Mouse (Mus musculus): ENCODE data around the gene Isg20. TPM values are rescaled to one million over a fixed set of nuclear protein-coding genes. Genes with fewer than 3 reads are reported as not detected.

The Isg20 gene
- total RNA-seq, 1 experiment from 2014 or later = 79.6 TPM

DNA sequence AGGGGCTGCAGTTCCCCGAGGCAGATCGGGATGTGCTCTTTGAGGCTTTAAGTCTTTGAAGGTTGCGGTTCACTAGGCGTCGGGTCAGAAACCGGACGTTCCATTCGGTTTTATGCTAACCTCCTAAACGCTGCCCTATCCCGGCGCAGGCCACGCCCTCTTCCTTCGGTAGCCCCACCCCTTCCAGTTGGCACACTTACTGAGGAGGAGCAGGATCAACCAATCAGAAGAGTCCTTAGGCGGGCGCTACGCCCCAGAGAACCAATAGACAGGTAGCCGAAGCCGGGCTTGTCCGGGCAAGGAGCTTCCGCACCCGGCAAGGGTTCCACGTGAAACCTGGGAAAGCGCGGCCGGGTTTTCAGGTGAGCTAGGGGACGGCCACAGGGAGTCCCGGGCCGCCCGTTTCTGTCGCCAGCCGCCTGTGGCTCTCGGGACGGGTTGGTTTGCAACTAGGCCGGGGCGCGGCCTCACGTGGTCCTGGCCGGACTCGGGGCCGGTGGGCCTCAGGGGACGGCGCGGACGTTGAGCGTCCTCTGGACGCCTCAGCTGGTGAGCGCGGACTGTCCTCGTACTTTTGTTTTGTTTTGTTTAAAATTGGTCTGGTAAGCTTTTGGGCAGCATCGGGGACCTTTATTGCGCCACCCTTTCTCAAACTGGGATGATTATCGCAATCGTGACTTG is 17.4 kb upstream of the Isg20 start, which contains the start of gene Aen:
Gene Aen, plus strand, starts transcription at position 202 of the 681 bp plus-strand sequence.
- peak; percentile 99 for ATAC-seq (ENCODE audit: extremely low read depth, insufficient number of reproducible peaks, low FRiP score, poor library complexity, severe bottlenecking)

DNA sequence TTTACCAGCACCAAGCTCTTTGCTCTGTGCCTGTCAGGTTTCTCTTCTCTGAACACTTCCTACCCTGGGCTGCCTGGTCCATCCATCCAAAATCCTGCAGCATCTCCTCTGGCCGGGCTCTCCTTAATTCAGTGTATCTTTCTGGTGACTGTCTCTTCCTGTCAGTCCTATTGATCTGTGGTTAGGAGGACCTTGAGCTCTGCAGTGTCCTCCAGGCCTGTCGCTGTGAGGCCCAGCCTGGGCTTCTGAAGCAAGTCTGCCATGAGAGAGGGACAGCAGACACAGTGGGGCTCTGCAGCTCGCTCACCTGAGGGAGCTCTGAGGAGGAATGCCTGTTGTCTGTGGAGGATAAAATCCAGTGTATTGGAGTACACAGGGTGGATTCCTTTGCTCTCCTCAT is 15.7 kb upstream of the Isg20 start:
- no peak for ATAC-seq (ENCODE audit: extremely low read depth, insufficient number of reproducible peaks, low FRiP score, poor library complexity, severe bottlenecking)

DNA sequence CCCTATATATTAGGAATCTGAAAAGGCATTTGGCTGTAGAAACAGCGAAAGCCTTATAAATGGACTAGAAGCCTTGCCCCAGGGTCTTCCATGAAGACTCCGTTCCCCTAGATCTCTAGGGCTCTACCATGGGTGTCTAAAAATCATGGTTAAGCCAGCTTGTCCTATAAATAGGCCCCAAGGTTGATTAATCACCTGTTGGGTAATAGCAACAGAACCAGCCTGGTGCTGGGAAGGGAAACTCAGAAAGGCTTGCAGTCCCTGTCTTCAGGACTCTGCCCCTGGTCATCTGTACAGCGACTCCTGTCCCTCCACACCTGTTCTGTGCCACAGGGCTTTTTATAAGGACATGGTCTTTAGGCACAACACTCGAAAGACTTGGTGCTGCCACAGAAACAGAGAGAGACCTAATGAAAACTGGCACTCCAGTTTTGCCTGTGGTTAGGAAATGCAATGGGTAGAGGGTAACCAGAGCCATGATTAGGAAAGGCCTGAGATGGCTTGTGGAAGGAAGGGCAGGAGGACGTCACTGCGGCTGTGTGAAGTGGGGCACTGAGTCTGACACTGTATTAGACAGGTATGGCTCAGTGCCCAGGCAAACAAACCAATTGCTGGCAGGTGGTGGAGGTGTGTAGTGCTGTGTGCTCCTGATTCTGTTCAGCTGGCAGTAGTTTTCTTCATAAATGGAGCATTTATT is 9.9 kb upstream of the Isg20 start:
- no peak for ATAC-seq (ENCODE audit: extremely low read depth, insufficient number of reproducible peaks, low FRiP score, poor library complexity, severe bottlenecking)

DNA sequence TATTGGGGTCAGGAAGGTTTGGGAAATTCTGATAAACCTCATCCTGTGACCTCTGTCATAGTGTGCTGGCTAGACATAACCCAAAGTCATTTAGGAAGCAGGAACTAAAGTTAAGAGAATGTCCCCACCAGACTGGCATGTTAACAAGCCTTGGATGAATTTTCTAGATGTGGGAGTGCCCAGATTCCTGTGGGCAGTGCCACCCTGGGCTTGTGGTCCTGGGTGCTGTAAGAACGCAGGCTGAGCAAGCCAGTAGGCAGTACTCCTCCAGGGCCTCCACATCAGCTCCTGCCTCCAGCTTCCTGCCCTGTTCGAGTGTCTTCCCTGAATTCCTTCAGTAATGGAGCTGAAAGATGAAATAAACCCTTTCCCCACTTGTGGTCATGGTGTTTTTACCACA is 9.0 kb upstream of the Isg20 start:
- no peak for ATAC-seq (ENCODE audit: extremely low read depth, insufficient number of reproducible peaks, low FRiP score, poor library complexity, severe bottlenecking)

DNA sequence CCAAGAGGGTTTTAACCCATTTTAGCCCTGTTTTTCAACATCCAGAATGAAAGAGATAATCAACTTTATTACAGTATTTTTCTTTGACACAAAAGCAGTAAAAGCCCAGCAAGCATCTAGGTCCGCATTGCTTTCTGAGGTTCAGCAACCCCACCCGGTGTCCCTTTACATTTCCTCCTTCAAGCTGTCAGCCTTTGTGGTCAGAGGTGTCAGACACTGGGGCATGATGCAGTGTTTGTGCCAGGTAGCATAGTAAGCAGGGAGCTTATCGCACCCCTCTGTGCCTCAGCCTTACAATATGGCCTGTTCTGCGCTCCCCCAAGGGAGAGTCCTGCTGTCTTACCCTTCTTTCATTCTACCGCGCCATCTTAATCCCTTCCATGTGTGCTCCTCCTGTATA is 4.2 kb upstream of the Isg20 start:
- no peak for ATAC-seq (ENCODE audit: extremely low read depth, insufficient number of reproducible peaks, low FRiP score, poor library complexity, severe bottlenecking)

DNA sequence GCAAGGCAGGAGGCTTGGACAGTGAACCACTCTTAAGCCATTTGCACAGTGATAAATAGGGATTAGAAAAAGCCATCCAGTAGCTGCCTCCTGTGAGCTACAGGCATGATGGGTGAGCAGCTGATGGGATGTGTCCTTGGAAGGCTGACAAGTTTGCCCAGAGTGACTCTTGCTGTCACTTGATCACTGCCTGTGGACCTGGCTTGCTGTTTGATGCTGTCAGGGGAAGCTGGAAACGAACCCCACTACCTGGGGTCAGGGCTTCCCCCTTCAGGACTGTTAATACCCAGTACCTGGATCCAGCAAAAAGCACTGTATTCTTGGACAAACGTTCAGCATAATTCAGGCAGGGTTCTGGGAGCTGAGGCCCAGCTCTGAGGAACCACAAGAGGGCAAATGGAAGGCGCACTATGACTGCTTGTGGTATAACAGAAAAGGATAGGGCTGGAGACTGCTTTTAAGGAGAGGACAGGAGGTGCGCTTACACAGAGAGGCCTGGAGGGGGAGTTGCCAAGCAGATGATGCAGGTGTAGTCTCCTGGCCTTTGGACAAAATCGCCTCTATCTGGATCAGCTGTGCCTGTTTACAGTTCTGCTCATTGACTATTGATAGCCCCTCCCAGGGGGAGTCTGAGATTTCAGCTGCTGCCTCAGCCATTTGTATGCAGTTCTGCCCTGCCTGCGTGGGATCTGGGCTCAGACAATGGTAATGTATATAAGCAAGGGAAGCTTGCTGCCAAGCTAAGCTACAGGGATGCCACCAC is 2.7 kb upstream of the Isg20 start:
- ATAC-seq (ENCODE audit: extremely low read depth, insufficient number of reproducible peaks, low FRiP score, poor library complexity, severe bottlenecking) = no peak

DNA sequence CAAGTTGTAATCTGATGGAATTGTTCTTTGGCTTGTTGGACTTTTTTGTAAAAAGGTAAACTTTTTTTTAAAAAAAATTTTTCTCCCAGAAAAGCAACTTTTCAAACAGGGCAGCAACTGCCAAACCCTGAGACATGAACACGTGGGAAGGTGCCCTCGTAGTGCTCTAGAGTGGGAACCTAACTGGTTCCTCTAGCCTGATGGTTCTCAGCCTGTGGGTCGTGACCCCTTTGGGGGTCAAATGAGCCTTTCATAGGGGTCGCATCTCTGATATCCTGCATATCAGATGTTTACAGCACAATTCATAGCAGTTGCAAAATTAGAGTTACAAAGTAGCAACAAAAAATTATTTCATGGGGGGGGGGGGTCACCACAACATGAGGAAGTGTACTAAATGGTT is 2.0 kb upstream of the Isg20 start:
- ATAC-seq (ENCODE audit: extremely low read depth, insufficient number of reproducible peaks, low FRiP score, poor library complexity, severe bottlenecking) = no peak

DNA sequence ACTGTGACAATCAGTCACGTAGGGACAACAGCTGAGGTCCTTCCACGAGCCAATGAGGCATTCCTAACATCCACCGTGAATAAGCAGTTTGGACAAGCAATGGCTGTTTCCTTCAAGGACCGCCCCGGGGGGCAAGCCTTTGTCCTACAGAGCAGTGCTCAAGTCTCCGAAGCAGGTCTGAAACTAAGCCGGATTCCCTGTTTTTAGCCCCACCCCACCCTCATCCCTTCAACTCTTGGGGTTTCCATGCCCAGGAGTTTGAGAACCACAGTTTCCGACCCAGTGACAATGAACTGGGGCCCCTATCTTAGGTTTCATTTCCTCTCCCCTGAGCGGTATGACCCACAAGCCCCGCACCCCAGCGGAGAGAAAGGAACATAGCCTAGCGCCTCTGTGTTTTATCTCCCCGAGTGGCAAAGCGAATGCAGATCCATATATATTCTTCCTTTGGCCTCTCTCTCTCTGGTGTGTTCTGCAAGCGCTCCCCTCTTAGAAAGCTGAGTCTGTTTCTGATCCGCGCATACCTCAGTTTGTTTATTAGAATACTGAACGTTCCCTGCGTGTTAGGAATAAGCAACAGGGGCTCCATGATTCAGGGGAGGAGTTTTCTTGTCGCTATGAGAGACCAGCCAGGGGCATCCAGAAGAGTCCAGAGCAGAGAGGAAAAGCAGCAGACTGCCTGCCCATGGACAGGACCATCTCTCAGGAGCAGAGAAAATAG is 811 bp upstream of the Isg20 start:
- peak; percentile 28; the same call in 1 of the 2 replicates for ATAC-seq (ENCODE audit: extremely low read depth, insufficient number of reproducible peaks, low FRiP score, poor library complexity, severe bottlenecking)

DNA sequence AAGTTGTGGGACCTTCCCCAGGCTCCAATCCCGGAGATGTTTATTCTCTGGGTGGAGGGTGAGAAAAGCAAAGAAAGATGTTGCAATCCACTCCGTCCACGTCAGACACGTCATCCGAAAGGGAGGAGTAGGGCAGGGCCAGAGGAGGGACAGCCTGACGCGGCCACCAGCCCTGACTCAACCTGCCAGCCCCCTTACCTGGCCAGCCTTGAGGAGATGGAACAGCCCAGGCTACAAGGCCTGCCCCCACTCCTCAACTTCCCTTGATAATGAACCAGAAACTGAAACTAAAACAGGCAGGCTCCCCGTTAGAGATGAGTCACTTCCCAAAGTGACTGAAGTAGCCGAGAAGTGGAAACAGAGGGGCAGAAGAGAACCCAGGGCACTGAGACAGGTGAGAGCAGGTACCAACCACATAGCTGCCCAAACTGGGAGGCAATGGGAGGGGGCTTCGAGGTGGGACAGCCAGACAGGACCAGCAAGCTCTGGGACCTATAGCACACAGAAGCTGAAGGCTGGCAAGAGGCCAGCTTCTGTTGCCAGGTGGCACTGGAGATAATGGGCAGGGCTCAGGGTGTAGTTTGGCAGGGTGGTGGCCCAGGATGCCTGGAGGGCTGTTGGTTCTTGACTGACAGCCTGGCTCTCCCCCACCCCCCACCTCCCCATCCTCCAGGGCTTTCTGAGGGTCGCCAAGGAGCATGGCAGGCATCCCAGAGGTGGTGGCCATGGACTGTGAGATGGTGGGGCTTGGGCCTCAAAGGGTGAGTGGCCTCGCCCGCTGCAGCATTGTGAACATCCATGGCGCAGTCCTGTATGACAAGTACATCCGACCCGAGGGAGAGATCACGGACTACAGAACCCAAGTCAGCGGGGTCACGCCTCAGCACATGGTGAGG is 673 bp downstream of the Isg20 start:
- ATAC-seq (ENCODE audit: extremely low read depth, insufficient number of reproducible peaks, low FRiP score, poor library complexity, severe bottlenecking) = peak; percentile 87

DNA sequence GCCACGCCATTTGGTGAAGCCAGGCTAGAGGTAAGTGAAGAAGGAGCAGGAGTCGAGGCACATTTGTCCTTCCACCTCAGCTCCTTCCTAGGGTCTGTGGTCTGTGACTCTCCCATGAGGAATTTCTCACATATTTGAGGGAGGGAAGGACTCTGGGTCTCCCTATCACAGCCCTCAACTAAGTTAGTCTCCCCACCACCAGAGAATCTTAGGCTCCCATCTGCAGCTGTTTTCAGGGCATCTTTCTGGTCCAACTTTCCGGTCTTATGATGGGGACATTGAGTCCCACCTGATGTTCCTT is 1.3 kb downstream of the Isg20 start:
- no peak for ATAC-seq (ENCODE audit: extremely low read depth, insufficient number of reproducible peaks, low FRiP score, poor library complexity, severe bottlenecking)

DNA sequence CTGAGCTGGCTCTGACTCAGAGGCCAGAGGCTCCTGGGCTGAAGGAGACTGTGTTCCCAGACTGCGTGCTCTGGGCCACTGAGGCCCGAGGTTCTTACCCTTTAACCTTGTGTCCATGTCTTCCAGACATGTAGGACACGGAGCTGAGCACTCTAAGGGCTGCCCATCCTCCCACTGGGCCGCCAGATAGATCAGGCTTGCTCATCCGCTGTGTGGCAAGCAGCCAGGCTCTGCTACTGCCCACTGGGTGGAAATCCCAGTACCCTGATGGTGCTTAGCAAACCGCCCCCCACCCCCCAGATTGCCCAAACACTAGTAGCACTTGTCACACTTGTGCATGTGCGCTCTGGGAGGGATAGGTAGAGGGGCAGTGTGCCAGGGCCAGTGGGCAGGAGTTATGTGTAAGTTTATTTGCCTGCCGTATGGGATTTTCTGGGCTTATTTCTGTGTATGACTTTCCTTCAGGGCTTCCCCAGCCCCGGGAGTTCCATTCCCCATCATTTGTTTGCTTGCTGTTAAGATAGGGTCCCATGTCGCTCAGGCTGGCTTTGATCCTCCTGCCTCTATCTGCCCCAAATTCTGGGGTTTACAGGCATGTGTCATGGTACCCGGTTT is 1.8 kb downstream of the Isg20 start:
- ATAC-seq (ENCODE audit: extremely low read depth, insufficient number of reproducible peaks, low FRiP score, poor library complexity, severe bottlenecking) = no peak

DNA sequence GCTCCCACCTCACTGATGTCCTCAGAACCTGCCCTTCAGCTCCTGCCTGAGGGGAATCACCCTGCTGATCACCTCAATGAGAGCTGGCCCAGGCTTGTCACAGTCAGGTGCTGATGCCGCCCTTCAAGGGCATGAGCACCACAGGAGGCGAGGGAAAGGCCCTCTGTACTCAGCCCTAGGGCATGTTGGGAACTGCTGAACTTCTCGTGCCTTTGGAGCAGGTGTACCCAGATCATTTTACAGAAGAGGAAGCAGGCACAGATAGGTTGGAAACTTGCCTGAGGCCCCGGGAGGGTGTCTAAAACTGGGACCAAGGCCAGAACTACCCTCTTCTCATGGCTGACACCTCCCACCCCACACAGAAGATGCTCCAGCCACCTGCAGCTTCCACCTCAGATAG is 5.5 kb downstream of the Isg20 start:
- no peak for ATAC-seq (ENCODE audit: extremely low read depth, insufficient number of reproducible peaks, low FRiP score, poor library complexity, severe bottlenecking)

DNA sequence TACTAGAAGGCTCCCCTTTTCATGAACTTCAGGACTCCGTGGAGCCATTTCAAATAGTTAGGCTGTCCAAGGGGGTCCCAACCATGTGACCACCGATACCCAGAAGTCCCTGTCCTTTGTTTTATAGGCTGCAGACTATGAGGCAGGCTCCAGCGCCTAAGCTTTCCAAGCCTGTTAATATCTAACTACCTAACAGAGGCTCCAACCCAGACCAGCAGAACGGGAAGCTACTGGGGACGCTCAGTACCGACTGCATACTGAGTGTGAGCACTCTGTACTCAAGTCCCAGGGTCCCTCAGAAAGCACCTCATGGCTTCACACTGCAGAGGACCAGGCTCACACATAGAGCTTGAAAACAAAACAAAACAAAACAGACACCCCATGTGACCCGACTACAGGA is 9.3 kb downstream of the Isg20 start:
- no peak for ATAC-seq (ENCODE audit: extremely low read depth, insufficient number of reproducible peaks, low FRiP score, poor library complexity, severe bottlenecking)

DNA sequence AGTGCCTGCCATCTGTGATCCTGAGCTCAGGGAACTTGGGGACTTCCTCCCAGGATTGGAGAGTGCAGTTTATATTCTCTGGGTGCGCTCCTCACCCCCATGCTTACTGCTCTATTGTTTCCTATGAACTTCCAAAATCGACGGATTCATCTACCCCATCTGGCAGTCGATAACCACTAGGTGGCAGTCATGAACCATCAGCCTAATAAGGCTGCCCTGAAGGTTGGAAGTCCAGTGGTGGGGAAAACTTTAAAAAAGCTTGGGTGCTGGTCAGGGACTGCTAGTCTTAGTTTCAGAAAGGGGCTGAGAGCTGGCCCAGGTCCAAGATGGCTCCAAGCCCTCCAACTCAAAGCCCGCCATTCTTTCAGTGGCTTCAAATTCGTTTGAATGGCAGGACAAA is 11.1 kb downstream of the Isg20 start:
- ATAC-seq (ENCODE audit: extremely low read depth, insufficient number of reproducible peaks, low FRiP score, poor library complexity, severe bottlenecking) = peak; percentile 47; the same call in 1 of the 2 replicates

DNA sequence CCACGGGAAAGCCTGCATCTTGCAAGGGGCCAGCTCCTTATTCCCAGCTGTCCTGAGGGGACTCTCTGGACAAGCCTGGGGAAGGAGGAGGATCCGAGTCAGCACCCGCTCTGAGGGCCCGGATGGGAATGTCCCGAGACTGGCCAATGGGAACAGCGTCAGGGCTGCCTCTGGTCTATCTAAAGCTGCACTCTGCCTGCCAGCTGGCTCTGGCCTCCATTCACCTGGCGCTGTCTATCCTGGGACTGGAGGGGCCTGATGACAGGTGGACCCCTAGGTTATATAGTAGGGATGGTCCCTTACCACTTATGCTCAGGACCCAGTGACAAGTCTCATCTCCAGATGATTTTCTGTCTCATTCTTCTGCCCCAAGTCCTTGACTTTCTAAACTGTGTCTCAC is 11.6 kb downstream of the Isg20 start:
- no peak for ATAC-seq (ENCODE audit: extremely low read depth, insufficient number of reproducible peaks, low FRiP score, poor library complexity, severe bottlenecking)

DNA sequence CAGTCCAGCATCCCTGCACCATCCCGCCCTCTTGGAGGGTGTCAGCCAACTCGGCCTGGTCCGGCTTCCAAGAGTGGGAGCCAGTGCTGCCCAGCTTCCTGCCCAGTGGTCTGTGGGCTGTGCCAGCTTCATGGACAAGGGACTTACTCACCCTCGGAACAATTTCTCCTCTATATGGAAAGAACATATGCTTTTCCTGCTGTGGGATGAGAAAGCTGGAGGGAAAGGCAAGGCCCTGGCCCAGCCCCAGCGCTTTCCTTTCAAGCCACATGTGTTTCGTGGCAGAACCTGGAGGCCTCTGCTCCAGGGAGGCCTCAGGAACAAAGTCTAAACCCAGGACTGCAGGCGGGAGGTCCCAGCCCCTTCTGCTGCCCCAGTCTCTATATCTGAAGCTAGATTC is 12.5 kb downstream of the Isg20 start:
- no peak for ATAC-seq (ENCODE audit: extremely low read depth, insufficient number of reproducible peaks, low FRiP score, poor library complexity, severe bottlenecking)

DNA sequence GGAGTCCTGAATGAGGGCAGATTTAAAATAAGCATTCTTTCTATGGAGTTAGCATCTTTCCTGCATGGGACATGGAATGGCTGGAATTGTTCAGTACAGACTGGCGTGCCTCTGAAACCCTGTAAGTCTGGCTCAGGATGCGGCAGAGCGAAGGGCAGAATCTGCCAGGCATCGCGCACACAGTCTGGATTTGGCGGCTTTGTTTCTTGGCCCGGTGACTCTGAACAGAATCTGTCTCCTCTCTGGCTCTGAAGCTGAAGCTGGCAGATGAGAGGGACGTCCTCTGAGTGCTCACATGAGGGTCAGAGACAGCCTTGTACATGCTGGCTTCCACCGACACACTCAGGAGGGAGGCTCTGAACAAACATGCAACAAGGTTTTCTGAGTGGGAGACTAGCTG is 12.9 kb downstream of the Isg20 start:
- ATAC-seq (ENCODE audit: extremely low read depth, insufficient number of reproducible peaks, low FRiP score, poor library complexity, severe bottlenecking) = no peak

DNA sequence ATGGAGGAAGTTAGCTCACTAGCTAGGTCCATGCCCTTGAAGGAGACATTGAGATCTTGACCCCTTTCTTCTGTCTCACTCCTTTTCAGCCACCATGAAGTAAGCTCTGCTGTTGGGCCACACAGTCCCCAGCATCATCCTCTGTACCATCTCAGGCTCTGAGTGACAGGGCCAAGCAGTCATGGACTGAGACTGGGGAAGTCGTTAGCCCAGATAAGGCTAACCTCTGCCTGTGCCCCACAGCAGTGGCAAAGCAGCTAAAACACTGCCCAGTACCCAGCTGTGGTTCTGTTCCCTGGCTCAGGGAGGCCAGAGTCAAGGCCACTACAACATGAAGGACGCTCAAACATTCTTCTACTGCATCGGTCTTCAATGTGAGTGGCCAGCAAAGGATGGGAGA is 14.0 kb downstream of the Isg20 start:
- ATAC-seq (ENCODE audit: extremely low read depth, insufficient number of reproducible peaks, low FRiP score, poor library complexity, severe bottlenecking) = no peak

Measured in neutrophil, adult 5-6 weeks (primary cell).